Mouse (Mus musculus) bone marrow macrophage, adult 2 months (primary cell): ENCODE data around the gene Sgip1.

Source experiments
- CTCF ChIP-seq: IDR thresholded peaks from 2 replicates; pipeline ENCODE4 v1.5.1; 2012; ENCODE audit warnings: low read depth, mild to moderate bottlenecking, low read length, moderate library complexity
- POLR2A ChIP-seq: IDR thresholded peaks from 2 replicates; pipeline ENCODE4 v1.6.1; 2012; ENCODE audit warnings: mild to moderate bottlenecking, low read depth, low read length, borderline replicate concordance

- TF ChIP-seq CTCF (no peak), POLR2A (no peak)
Observed at GRCm38 (mm10) chr4:102955294-102955956, 214.3 kb downstream of the Sgip1 start.
